Mouse (Mus musculus) kidney, postnatal 0 days (tissue): ENCODE measurements around the gene Ydjc. TPM values are rescaled to one million over a fixed set of nuclear protein-coding genes. Genes with fewer than 3 reads are reported as not detected.

ENCODE experiments used
- ATAC-seq: fragments of 200-750 bp; cut with Nextera tagmentation; replicated peaks from 2 replicates; pipeline ENCODE4 v1.8.0; 2017; ENCODE audit warnings: low read depth, moderate number of reproducible peaks, moderate TSS enrichment, moderate library complexity; ENCODE audit not compliant: low FRiP score
- DNase-seq: peaks from one replicate; pipeline ENCODE4 v3.0.0-alpha.2; 2016; ENCODE audit warnings: low spot score
- H3K27ac ChIP-seq: fragments of 300-500 bp; sonication (generic); 2 replicates; pipeline ENCODE4 v1.5.1; 2014; ENCODE audit warnings: mild to moderate bottlenecking
- H3K27me3 ChIP-seq: fragments of 300-500 bp; sonication (generic); 2 replicates; pipeline ENCODE4 v1.6.1; 2014; ENCODE audit warnings: low read length, mixed read lengths; ENCODE audit not compliant: insufficient read depth
- H3K36me3 ChIP-seq: fragments of 300-500 bp; sonication (generic); 2 replicates; pipeline ENCODE4 v1.6.1; 2014; ENCODE audit warnings: low read length, mixed read lengths; ENCODE audit not compliant: insufficient read depth
- H3K4me1 ChIP-seq: fragments of 300-500 bp; sonication (generic); replicated peaks from 2 replicates; pipeline ENCODE4 v1.6.1; 2014; ENCODE audit warnings: antibody characterized with exemption, low read length, mixed read lengths; ENCODE audit not compliant: insufficient read depth
- H3K4me2 ChIP-seq: fragments of 300-500 bp; sonication (generic); 2 replicates; pipeline ENCODE4 v1.6.1; 2014; ENCODE audit warnings: mild to moderate bottlenecking, low read length, moderate library complexity, mixed read lengths
- H3K4me3 ChIP-seq: fragments of 300-500 bp; sonication (generic); replicated peaks from 2 replicates; pipeline ENCODE4 v1.5.1; 2014; ENCODE audit warnings: low read depth, low read length
- H3K9ac ChIP-seq: fragments of 300-500 bp; sonication (generic); 2 replicates; pipeline ENCODE4 v1.6.1; 2014; ENCODE audit warnings: low read depth, low read length
- H3K9me3 ChIP-seq: fragments of 300-500 bp; sonication (generic); replicated peaks from 2 replicates; pipeline ENCODE4 v1.6.1; 2016; ENCODE audit warnings: low read length, inconsistent platforms, mixed read lengths
- CTCF ChIP-seq: IDR thresholded peaks from 2 replicates; pipeline ENCODE4 v1.5.1; 2016; ENCODE audit warnings: antibody characterized with exemption, low read depth, mild to moderate bottlenecking, moderate library complexity
- WGBS: fragments of 180-500 bp; shearing (Covaris S2); extraction: QIAGEN DNeasy Blood & Tissue Kit; methylation state at CpG from one replicate; pipeline ENCODE4 v1.1.7; 2014; 5-methylcytosine and 5-hydroxymethylcytosine counted together
- polyA plus RNA-seq: library from polyadenylated mRNA; unstranded; fragments of >200 nt; fragmentation: Nextera tagmentation; extraction: Ambion mirVana; gene quantifications from 2 replicates; pipeline ENCODE4 v1.2.1, GENCODE M21; 2015

Gene Ydjc
- polyA plus RNA-seq, 1 experiment from 2014 or later = 9.0 TPM

- DNase-seq = no peak
- no peak overlapping the region for H3K27ac ChIP-seq
Measured at GRCm38 (mm10) chr16:17177623-17178170, 33.3 kb downstream of the Ydjc start.

GRCm38 (mm10) chr16:17179706-17180105 lies 35.3 kb downstream of the Ydjc start:
- ATAC-seq = no peak
- no peak for DNase-seq
- Histone ChIP-seq H3K9me3 (no peaks in the 10 kb centered on the region), H3K4me3 (no peak overlapping the region), H3K27ac (no peak overlapping the region), H3K4me1 (no peaks in the 10 kb centered on the region), H3K4me2 (no peak overlapping the region), H3K27me3 (no peaks in the 10 kb centered on the region), H3K36me3 (0 out of 2 replicates have a peak, but pooled peaks cover 5% of the 10 kb centered on the region), H3K9ac (no peak overlapping the region)
- no peak for TF ChIP-seq CTCF
- 94% methylated on average over 3 of the region's 3 CpGs for WGBS

More at GRCm38 (mm10) chr16:17177623-17178170, 33.3 kb downstream of the Ydjc start:
- H3K4me1 ChIP-seq = no peaks in the 10 kb centered on the region
- 100% methylated on average over 1 of the region's 1 CpGs for WGBS
- no peak for TF ChIP-seq CTCF
- no peak overlapping the region for H3K9ac ChIP-seq
- no peaks in the 10 kb centered on the region for H3K27me3 ChIP-seq
- H3K36me3 ChIP-seq = peaks cover 11% of the 10 kb centered on the region; the same call in 1 of the 2 replicates
- H3K9me3 ChIP-seq = no peaks in the 10 kb centered on the region
- no peak for ATAC-seq
- H3K4me2 ChIP-seq = no peak overlapping the region
- H3K4me3 ChIP-seq = no peak overlapping the region

DNA sequence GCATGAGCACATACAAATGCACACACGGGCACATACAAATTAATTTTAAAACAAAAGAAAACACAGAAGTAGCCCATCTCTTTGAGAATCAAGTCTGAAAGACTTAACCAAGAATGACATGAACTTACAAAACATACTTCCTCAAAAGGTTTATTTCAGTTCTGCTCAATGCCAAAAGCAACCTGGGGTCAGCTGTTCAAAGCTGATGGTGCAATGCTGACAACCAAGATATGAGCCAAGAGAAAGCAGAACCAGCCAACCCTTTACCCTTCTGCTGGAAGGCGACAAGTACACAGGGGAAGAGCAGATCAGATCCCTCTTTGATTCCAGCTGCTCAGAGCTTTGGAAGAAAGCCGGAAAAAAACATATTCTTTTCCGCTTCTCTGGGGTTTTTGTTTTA lies 37.0 kb downstream of the Ydjc start:
- DNase-seq (no peak), ATAC-seq (no peak)
- Histone ChIP-seq H3K9me3 (no peaks in the 10 kb centered on the region), H3K36me3 (peaks cover under 1% of the 10 kb centered on the region; the same call in 1 of the 2 replicates), H3K4me2 (no peak overlapping the region), H3K4me1 (no peaks in the 10 kb centered on the region), H3K4me3 (no peak overlapping the region), H3K27me3 (no peaks in the 10 kb centered on the region), H3K9ac (no peak overlapping the region), H3K27ac (no peak overlapping the region)
- no peak for TF ChIP-seq CTCF
- 80% methylated on average over 4 of the region's 4 CpGs for WGBS

DNA sequence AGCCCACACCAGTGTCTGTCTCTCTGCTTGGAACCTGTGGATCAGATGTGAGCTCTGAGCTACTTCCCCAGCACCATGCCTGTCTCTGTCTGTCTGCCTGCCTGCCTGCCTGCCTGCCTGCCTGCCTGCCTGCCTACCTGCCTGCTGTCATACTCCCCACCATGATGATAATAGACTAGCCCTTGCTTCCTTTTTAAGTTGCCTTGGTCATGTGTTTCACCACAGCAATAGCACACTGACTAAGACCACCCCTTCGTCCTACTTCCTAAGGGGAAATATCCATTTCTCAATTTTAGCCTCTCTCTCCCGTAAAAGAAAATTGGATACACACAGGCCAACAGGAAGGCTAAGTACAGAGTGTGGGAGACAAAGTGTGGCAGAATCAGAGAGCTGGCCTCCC lies 37.7 kb downstream of the Ydjc start:
- Histone ChIP-seq H3K4me2 (no peak overlapping the region), H3K27me3 (no peaks in the 10 kb centered on the region), H3K9ac (no peak overlapping the region), H3K4me3 (no peak overlapping the region), H3K9me3 (no peaks in the 10 kb centered on the region), H3K36me3 (peaks cover 5% of the 10 kb centered on the region; the same call in 1 of the 2 replicates), H3K27ac (no peak overlapping the region), H3K4me1 (no peaks in the 10 kb centered on the region)
- DNase-seq (no peak), ATAC-seq (no peak)
- 69% methylated on average over 2 of the region's 2 CpGs for WGBS
- TF ChIP-seq CTCF = no peak

- H3K36me3 ChIP-seq = peaks cover 10% of the 10 kb centered on the region; the same call in 1 of the 2 replicates
- H3K4me1 ChIP-seq = no peaks in the 10 kb centered on the region
- no peak for ATAC-seq
- no peak overlapping the region for H3K4me3 ChIP-seq
- no peak overlapping the region for H3K27ac ChIP-seq
- TF ChIP-seq CTCF = no peak
- no peak for DNase-seq
- WGBS = 74% methylated on average over 3 of the region's 3 CpGs
- no peaks in the 10 kb centered on the region for H3K9me3 ChIP-seq
- no peak overlapping the region for H3K4me2 ChIP-seq
- H3K9ac ChIP-seq = no peak overlapping the region
- no peaks in the 10 kb centered on the region for H3K27me3 ChIP-seq
Measured at GRCm38 (mm10) chr16:17183003-17183402, 38.6 kb downstream of the Ydjc start.

GRCm38 (mm10) chr16:17185475-17185874 lies 41.1 kb downstream of the Ydjc start:
- Histone ChIP-seq H3K4me3 (no peak overlapping the region), H3K36me3 (peaks cover 10% of the 10 kb centered on the region; the same call in 1 of the 2 replicates), H3K4me1 (no peaks in the 10 kb centered on the region), H3K27ac (no peak overlapping the region), H3K27me3 (no peaks in the 10 kb centered on the region), H3K9ac (no peak overlapping the region), H3K4me2 (no peak overlapping the region), H3K9me3 (no peaks in the 10 kb centered on the region)
- DNase-seq (no peak), ATAC-seq (no peak)
- no peak for TF ChIP-seq CTCF

- Histone ChIP-seq H3K4me1 (no peaks in the 10 kb centered on the region), H3K9ac (no peak overlapping the region), H3K36me3 (peaks cover 4% of the 10 kb centered on the region; the same call in 1 of the 2 replicates), H3K27me3 (no peaks in the 10 kb centered on the region), H3K9me3 (no peaks in the 10 kb centered on the region), H3K4me2 (no peak overlapping the region), H3K27ac (no peak overlapping the region), H3K4me3 (no peak overlapping the region)
- no peak for DNase-seq
- no peak for TF ChIP-seq CTCF
- ATAC-seq = no peak
- 89% methylated on average over 4 of the region's 4 CpGs for WGBS
Measured at GRCm38 (mm10) chr16:17193823-17194222, 49.4 kb downstream of the Ydjc start.
